Mouse (Mus musculus) midbrain, embryonic 12.5 days (tissue): Measurements from ENCODE around the gene Hcn2. TPM values are rescaled to one million over a fixed set of nuclear protein-coding genes. Genes with fewer than 3 reads are reported as not detected.
A peak's percentile ranks its signal among the peaks of the same experiment; 100 is the strongest.

Experiments used
- ATAC-seq: fragments of 200-750 bp; cut with Nextera tagmentation; 2 replicates; pipeline ENCODE4 v1.8.0; 2017; ENCODE audit warnings: low read depth, moderate TSS enrichment, moderate library complexity; ENCODE audit not compliant: low FRiP score
- H3K27ac ChIP-seq: fragments of 300-500 bp; sonication (generic); replicated peaks from 2 replicates; pipeline ENCODE4 v1.5.1; 2016; ENCODE audit warnings: mild to moderate bottlenecking
- H3K27me3 ChIP-seq: fragments of 300-500 bp; sonication (generic); 2 replicates; pipeline ENCODE4 v1.6.1; 2016; ENCODE audit warnings: mild to moderate bottlenecking
- H3K36me3 ChIP-seq: fragments of 300-500 bp; sonication (generic); 2 replicates; pipeline ENCODE4 v1.6.1; 2016
- H3K4me1 ChIP-seq: fragments of 300-500 bp; sonication (generic); 2 replicates; pipeline ENCODE4 v1.6.1; 2016
- H3K4me2 ChIP-seq: fragments of 300-500 bp; sonication (generic); replicated peaks from 2 replicates; pipeline ENCODE4 v1.6.1; 2016; ENCODE audit warnings: mild to moderate bottlenecking, moderate library complexity
- H3K4me3 ChIP-seq: fragments of 300-500 bp; sonication (generic); 2 replicates; pipeline ENCODE4 v1.5.1; 2016; ENCODE audit warnings: mild to moderate bottlenecking
- H3K9ac ChIP-seq: fragments of 300-500 bp; sonication (generic); replicated peaks from 2 replicates; pipeline ENCODE4 v1.6.1; 2016; ENCODE audit warnings: mild to moderate bottlenecking, moderate library complexity
- H3K9me3 ChIP-seq: fragments of 300-500 bp; sonication (generic); 2 replicates; pipeline ENCODE4 v1.6.1; 2016; ENCODE audit warnings: mild to moderate bottlenecking
- WGBS: fragments of 180-500 bp; shearing (Covaris S2); methylation state at CpG from one replicate; pipeline ENCODE4 v1.1.7; 2016; 5-methylcytosine and 5-hydroxymethylcytosine counted together
- polyA plus RNA-seq: library from polyadenylated mRNA; unstranded; fragments of >200 nt; fragmentation: Nextera tagmentation; extraction: Ambion mirVana; gene quantifications from 2 replicates; pipeline ENCODE4 v1.2.1, GENCODE M21; 2016

Hcn2 gene
- 0.18 and 0.25 TPM in 2 replicates for polyA plus RNA-seq

- no peaks in the 10 kb centered on the region for H3K9me3 ChIP-seq
- H3K27ac ChIP-seq: no peak within 1 kb of the TSS
- peak within 1 kb of the TSS; percentile 58 for H3K9ac ChIP-seq
- peaks cover 62% of the 10 kb centered on the region for H3K27me3 ChIP-seq
- ATAC-seq: peak; percentile 48
- 3% methylated on average over 26 of the region's 91 CpGs for WGBS
- peak within 1 kb of the TSS; percentile 95 for H3K4me2 ChIP-seq
- peak within 1 kb of the TSS; percentile 64 for H3K4me3 ChIP-seq
- H3K36me3 ChIP-seq: peaks cover 10% of the 10 kb centered on the region
- H3K4me1 ChIP-seq: peaks cover 18% of the 10 kb centered on the region
These were observed at the start of gene Hcn2 for GRCm38 (mm10) chr10:79716254-79716987. Hcn2 (plus strand) TSS chr10:79716634.

- ATAC-seq: no peak
- no peak overlapping the region for H3K9ac ChIP-seq
- H3K9me3 ChIP-seq: no peaks in the 10 kb centered on the region
- WGBS: 81% methylated on average over 5 of the region's 5 CpGs
- H3K4me2 ChIP-seq: peak overlapping the region; percentile 89; the same call in 1 of the 2 replicates
- H3K27ac ChIP-seq: peak overlapping the region; percentile 97
- peaks cover 2% of the 10 kb centered on the region; the same call in 1 of the 2 replicates for H3K36me3 ChIP-seq
- peaks cover 28% of the 10 kb centered on the region for H3K4me1 ChIP-seq
- 0 out of 2 replicates have a peak, but pooled peaks cover 3% of the 10 kb centered on the region for H3K27me3 ChIP-seq
- H3K4me3 ChIP-seq: no peak overlapping the region
These were observed 48.4 kb upstream of the Hcn2 start for GRCm38 (mm10) chr10:79668076-79668475.

GRCm38 (mm10) chr10:79668771-79669575, 47.5 kb upstream of the Hcn2 start, which contains the start of gene Tpgs1:
Tpgs1 (plus strand) TSS chr10:79669369.
- Histone ChIP-seq H3K9ac (peak within 1 kb of the TSS; percentile 84), H3K27me3 (no peaks in the 10 kb centered on the region), H3K4me3 (peak within 1 kb of the TSS; percentile 95), H3K4me1 (peaks cover 28% of the 10 kb centered on the region), H3K9me3 (no peaks in the 10 kb centered on the region), H3K36me3 (peaks cover 5% of the 10 kb centered on the region; the same call in 1 of the 2 replicates), H3K4me2 (peak within 1 kb of the TSS; percentile 89), H3K27ac (peak within 1 kb of the TSS; percentile 97)
- ATAC-seq: peak; percentile 72
- under 1% methylated on average over 45 of the region's 45 CpGs for WGBS

GRCm38 (mm10) chr10:79669576-79670057, 46.8 kb upstream of the Hcn2 start:
- WGBS: under 1% methylated on average over 47 of the region's 47 CpGs
- Histone ChIP-seq H3K9ac (peak overlapping the region; percentile 84), H3K4me3 (peak overlapping the region; percentile 95), H3K36me3 (peaks cover 5% of the 10 kb centered on the region; the same call in 1 of the 2 replicates), H3K27me3 (no peaks in the 10 kb centered on the region), H3K4me1 (peaks cover 22% of the 10 kb centered on the region), H3K4me2 (peak overlapping the region; percentile 89), H3K9me3 (no peaks in the 10 kb centered on the region), H3K27ac (peak overlapping the region; percentile 97)
- peak; percentile 72 for ATAC-seq

GRCm38 (mm10) chr10:79670071-79670888, 46.2 kb upstream of the Hcn2 start:
- Histone ChIP-seq H3K4me1 (peaks cover 21% of the 10 kb centered on the region), H3K36me3 (peaks cover 6% of the 10 kb centered on the region), H3K4me3 (peak overlapping the region; percentile 95), H3K27ac (peak overlapping the region; percentile 97), H3K4me2 (peak overlapping the region; percentile 89), H3K27me3 (no peaks in the 10 kb centered on the region), H3K9me3 (no peaks in the 10 kb centered on the region), H3K9ac (peak overlapping the region; percentile 84)
- ATAC-seq: peak; percentile 29; the same call in 1 of the 2 replicates
- WGBS: 33% methylated on average over 15 of the region's 15 CpGs

GRCm38 (mm10) chr10:79671396-79672087, 44.9 kb upstream of the Hcn2 start:
- WGBS: 66% methylated on average over 6 of the region's 6 CpGs
- no peak overlapping the region for H3K27ac ChIP-seq
- 0 out of 2 replicates have a peak overlapping the region, but pooled peaks have one; percentile 95 for H3K4me3 ChIP-seq
- no peaks in the 10 kb centered on the region for H3K27me3 ChIP-seq
- peaks cover 21% of the 10 kb centered on the region for H3K4me1 ChIP-seq
- ATAC-seq: no peak
- no peak overlapping the region for H3K4me2 ChIP-seq
- H3K9me3 ChIP-seq: no peaks in the 10 kb centered on the region
- peak overlapping the region; percentile 31; the same call in 1 of the 2 replicates for H3K9ac ChIP-seq
- H3K36me3 ChIP-seq: peaks cover 17% of the 10 kb centered on the region

- no peak for ATAC-seq
- Histone ChIP-seq H3K36me3 (peaks cover 22% of the 10 kb centered on the region), H3K4me1 (peaks cover 21% of the 10 kb centered on the region), H3K9me3 (no peaks in the 10 kb centered on the region), H3K4me3 (no peak overlapping the region), H3K9ac (no peak overlapping the region), H3K4me2 (no peak overlapping the region), H3K27me3 (no peaks in the 10 kb centered on the region), H3K27ac (no peak overlapping the region)
- WGBS: 58% methylated on average over 3 of the region's 3 CpGs
These were observed 44.4 kb upstream of the Hcn2 start for GRCm38 (mm10) chr10:79672088-79672455.

- H3K4me1 ChIP-seq: peaks cover 20% of the 10 kb centered on the region
- H3K36me3 ChIP-seq: peaks cover 22% of the 10 kb centered on the region
- H3K4me3 ChIP-seq: no peak overlapping the region
- H3K9me3 ChIP-seq: no peaks in the 10 kb centered on the region
- H3K9ac ChIP-seq: no peak overlapping the region
- H3K27me3 ChIP-seq: no peaks in the 10 kb centered on the region
- ATAC-seq: no peak
- H3K4me2 ChIP-seq: no peak overlapping the region
- 93% methylated on average over 3 of the region's 3 CpGs for WGBS
- H3K27ac ChIP-seq: no peak overlapping the region
These were observed 43.4 kb upstream of the Hcn2 start for GRCm38 (mm10) chr10:79673054-79673453.

- Histone ChIP-seq H3K4me3 (0 out of 2 replicates have a peak overlapping the region, but pooled peaks have one; percentile 1), H3K9me3 (no peaks in the 10 kb centered on the region), H3K27ac (no peak overlapping the region), H3K9ac (no peak overlapping the region), H3K27me3 (peaks cover 3% of the 10 kb centered on the region; the same call in 1 of the 2 replicates), H3K4me2 (no peak overlapping the region), H3K36me3 (peaks cover 22% of the 10 kb centered on the region), H3K4me1 (peaks cover 9% of the 10 kb centered on the region)
- WGBS: 55% methylated on average over 44 of the region's 44 CpGs
- no peak for ATAC-seq
These were observed 40.9 kb upstream of the Hcn2 start for GRCm38 (mm10) chr10:79675346-79676035.
